Mouse (Mus musculus): ENCODE results near the gene Cela1.

DNA sequence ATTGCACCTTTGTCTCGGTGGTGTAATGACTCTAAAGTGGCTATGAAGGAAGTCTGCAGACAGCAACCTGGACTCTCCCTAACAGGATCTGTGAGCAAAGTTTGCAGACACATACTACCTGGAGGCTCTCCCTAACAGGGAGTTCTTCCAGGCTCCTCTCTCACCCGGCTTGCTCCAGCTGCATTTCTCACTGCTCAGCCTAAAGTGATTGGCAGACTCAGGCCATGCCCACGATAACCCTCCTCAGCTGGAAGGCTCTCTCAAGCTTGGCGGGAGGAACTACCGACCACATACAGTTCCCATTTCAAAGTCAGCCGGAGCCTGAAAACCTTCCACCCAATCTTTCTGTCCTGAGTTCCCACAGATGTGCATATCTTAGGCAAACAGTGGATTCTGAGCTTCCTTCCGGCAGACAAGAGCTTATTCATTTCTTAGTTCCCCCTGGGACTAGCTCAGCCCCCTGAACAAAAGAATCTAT is 21.5 kb downstream of the Cela1 start:
- TF ChIP-seq EP300 (IDR thresholded peaks at IDR 0.05; ENCODE audit: insufficient read depth, low read depth, low read length) (no peak), POLR2A (IDR thresholded peaks at IDR 0.05; ENCODE audit: insufficient read depth, low read length) (no peak), CTCF (IDR thresholded peaks at IDR 0.05; ENCODE audit: low read depth, low read length) (no peak)

All from ES-Bruce4 (cell line).